Mouse (Mus musculus): ENCODE data around the gene Sema3g. TPM values are rescaled to one million over a fixed set of nuclear protein-coding genes. Genes with fewer than 3 reads are reported as not detected.

Gene Sema3g
- polyA plus RNA-seq, 1 experiment from 2014 or later = 0.21 TPM

DNA sequence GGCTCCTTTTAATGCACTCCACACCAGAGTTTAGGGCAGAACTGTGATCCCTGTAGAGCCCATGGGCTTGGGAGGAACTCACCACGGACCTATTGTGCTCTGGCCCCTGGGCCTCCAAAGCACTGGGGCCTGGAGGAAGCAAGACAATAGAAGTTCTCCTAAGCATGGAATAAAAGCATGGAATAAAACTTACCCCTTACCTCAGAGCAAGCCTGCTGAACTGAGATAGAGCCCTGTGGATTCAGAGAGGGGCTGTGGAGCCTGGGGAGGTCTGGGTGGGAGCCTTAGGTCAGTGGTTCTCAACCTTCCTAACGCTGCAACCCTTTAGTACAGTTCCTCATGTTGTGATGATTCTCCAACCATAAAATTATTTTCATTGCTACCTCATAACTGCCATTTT lies 814 bp upstream of the Sema3g start, which contains the start of gene Nisch:
Gene Nisch (minus strand): TSS at position 101 of the 400 bp plus-strand sequence.
- H3K9me3 ChIP-seq (replicated peaks; ENCODE audit: control insufficient read depth, low read length) = no peaks in the 10 kb centered on the region
- no peak for DNase-seq (ENCODE audit: low spot score)
- H3K27me3 ChIP-seq (ENCODE audit: control insufficient read depth, insufficient read depth, low read length) = no peaks in the 10 kb centered on the region
- no peak for ATAC-seq (replicated peaks; ENCODE audit: insufficient number of reproducible peaks, low FRiP score, low TSS enrichment, low read depth)
- WGBS = 64% methylated on average over 2 of the region's 2 CpGs
- peak within 1 kb of the TSS; percentile 30 for H3K9ac ChIP-seq (replicated peaks; ENCODE audit: low read length)
- no peak within 1 kb of the TSS for H3K4me3 ChIP-seq (ENCODE audit: low read depth, low read length)
- no peak within 1 kb of the TSS for H3K27ac ChIP-seq (replicated peaks; ENCODE audit: low read depth, low read length)
- H3K4me1 ChIP-seq (ENCODE audit: control insufficient read depth, insufficient read depth, low read length) = no peaks in the 10 kb centered on the region
- no peak within 1 kb of the TSS for H3K4me2 ChIP-seq (ENCODE audit: low read depth, low read length)
- H3K36me3 ChIP-seq (replicated peaks; ENCODE audit: control insufficient read depth, insufficient read depth, low read depth, low read length) = no peaks in the 10 kb centered on the region

DNA sequence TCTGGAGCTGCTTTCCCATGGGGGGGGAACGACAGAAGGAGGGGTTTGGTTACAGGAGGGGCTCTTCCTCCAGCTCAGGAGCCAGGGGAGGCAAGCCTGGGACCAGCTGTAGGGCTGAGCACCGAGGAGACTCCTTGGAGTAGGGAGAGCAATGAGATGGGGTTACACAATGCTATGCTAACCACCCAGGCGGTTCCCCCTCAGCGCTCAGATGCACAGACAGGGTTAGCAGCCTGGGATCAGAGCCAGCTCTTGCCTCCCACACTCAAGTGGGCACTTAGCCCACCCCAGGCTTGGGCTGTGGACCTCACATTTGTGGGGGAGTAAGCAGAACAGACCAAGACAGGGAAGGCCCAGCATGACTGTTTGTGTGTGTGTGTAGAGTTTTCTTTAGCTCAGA lies 9.3 kb downstream of the Sema3g start:
- no peak overlapping the region for H3K4me3 ChIP-seq (ENCODE audit: low read depth, low read length)
- ATAC-seq (replicated peaks; ENCODE audit: insufficient number of reproducible peaks, low FRiP score, low TSS enrichment, low read depth) (no peak), DNase-seq (ENCODE audit: low spot score) (no peak)
- no peak overlapping the region for H3K9ac ChIP-seq (replicated peaks; ENCODE audit: low read length)
- 70% methylated on average over 4 of the region's 4 CpGs for WGBS
- H3K27me3 ChIP-seq (ENCODE audit: control insufficient read depth, insufficient read depth, low read length) = no peaks in the 10 kb centered on the region
- no peak overlapping the region for H3K4me2 ChIP-seq (ENCODE audit: low read depth, low read length)
- H3K36me3 ChIP-seq (replicated peaks; ENCODE audit: control insufficient read depth, insufficient read depth, low read depth, low read length) = no peaks in the 10 kb centered on the region
- H3K4me1 ChIP-seq (ENCODE audit: control insufficient read depth, insufficient read depth, low read length) = no peaks in the 10 kb centered on the region
- H3K27ac ChIP-seq (replicated peaks; ENCODE audit: low read depth, low read length) = no peak overlapping the region
- H3K9me3 ChIP-seq (replicated peaks; ENCODE audit: control insufficient read depth, low read length) = no peaks in the 10 kb centered on the region

DNA sequence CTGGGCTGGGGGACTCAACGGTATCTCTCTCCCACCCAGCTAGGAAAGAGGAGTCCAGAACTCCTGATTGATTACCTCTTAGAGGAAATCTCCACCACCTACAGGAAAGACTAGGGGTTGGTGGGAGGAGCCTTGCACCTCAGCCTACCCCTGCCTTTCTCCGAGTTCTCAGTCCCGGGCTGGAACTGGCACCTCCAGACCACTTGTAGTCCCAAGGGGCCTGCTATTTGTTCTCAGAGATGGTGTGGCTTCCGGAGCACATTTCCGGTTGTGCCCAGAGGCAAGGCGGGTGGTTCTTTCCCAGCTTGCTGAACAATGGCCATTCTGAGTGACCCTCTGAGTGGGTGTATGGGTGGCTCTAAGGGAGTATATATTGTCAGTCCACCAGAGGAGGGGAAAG lies 10.6 kb downstream of the Sema3g start:
- H3K9me3 ChIP-seq (replicated peaks; ENCODE audit: control insufficient read depth, low read length) = no peaks in the 10 kb centered on the region
- H3K4me3 ChIP-seq (ENCODE audit: low read depth, low read length) = no peak overlapping the region
- ATAC-seq (replicated peaks; ENCODE audit: insufficient number of reproducible peaks, low FRiP score, low TSS enrichment, low read depth) (no peak), DNase-seq (ENCODE audit: low spot score) (no peak)
- no peaks in the 10 kb centered on the region for H3K4me1 ChIP-seq (ENCODE audit: control insufficient read depth, insufficient read depth, low read length)
- H3K9ac ChIP-seq (replicated peaks; ENCODE audit: low read length) = no peak overlapping the region
- no peaks in the 10 kb centered on the region for H3K36me3 ChIP-seq (replicated peaks; ENCODE audit: control insufficient read depth, insufficient read depth, low read depth, low read length)
- no peaks in the 10 kb centered on the region for H3K27me3 ChIP-seq (ENCODE audit: control insufficient read depth, insufficient read depth, low read length)
- H3K4me2 ChIP-seq (ENCODE audit: low read depth, low read length) = no peak overlapping the region
- no peak overlapping the region for H3K27ac ChIP-seq (replicated peaks; ENCODE audit: low read depth, low read length)
- 54% methylated on average over 6 of the region's 6 CpGs for WGBS

DNA sequence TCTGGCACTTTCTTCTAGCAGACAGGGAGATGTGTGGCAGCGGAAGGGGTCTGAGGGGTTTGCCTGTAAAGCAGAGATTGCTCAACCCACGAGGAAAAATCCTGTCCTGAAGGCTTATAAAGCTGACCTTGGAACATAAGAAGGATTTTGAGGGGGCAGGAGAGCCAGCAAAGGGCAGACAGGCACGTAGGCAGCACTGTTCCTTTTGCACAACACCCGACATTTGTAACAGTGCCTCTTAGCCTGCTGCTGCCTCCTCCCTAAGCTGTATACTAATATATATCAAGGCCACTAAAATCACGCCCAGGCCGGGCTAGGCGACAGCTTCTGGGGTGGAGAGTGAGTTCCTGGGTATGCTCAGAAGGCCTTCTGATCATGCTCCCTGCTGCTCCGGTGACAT lies 12.8 kb downstream of the Sema3g start:
- Histone ChIP-seq H3K4me3 (ENCODE audit: low read depth, low read length) (no peak overlapping the region), H3K27ac (replicated peaks; ENCODE audit: low read depth, low read length) (no peak overlapping the region), H3K36me3 (replicated peaks; ENCODE audit: control insufficient read depth, insufficient read depth, low read depth, low read length) (no peaks in the 10 kb centered on the region), H3K9me3 (replicated peaks; ENCODE audit: control insufficient read depth, low read length) (no peaks in the 10 kb centered on the region), H3K9ac (replicated peaks; ENCODE audit: low read length) (no peak overlapping the region), H3K27me3 (ENCODE audit: control insufficient read depth, insufficient read depth, low read length) (no peaks in the 10 kb centered on the region), H3K4me1 (ENCODE audit: control insufficient read depth, insufficient read depth, low read length) (no peaks in the 10 kb centered on the region), H3K4me2 (ENCODE audit: low read depth, low read length) (no peak overlapping the region)
- WGBS = 64% methylated on average over 8 of the region's 8 CpGs
- DNase-seq (ENCODE audit: low spot score) = no peak
- no peak for ATAC-seq (replicated peaks; ENCODE audit: insufficient number of reproducible peaks, low FRiP score, low TSS enrichment, low read depth)

DNA sequence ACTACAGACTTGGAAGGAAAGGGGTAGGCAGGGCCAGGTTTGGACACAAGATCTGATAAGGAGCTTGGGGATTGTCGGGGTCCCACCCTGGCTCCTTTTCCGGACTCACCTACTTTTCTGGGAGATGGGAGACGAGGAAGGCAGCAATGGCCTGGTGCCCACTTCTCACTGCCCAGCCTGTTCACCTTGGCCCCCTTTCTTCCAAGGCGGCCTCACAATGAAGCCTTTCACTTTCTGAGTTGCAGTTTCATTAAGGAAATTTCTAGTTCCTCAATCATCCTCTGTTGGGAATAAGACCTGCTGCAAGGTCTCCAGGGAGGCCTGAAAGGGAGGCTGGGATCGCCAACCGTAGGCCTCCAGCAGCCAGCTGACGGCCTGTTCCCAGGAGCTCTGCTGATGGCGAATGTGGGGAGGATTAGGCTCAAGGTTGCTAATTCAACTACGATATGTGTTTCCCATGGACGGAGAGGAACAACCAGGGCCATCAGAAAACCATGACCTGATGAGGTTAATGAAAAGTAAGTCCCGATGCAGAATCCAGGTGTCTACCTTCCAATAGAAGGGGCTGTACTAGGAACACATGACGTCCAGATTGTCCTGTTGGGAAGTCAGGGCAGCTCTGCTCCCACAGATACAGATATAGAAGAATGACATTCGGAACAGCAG lies 14.9 kb downstream of the Sema3g start:
- H3K4me2 ChIP-seq (ENCODE audit: low read depth, low read length) = no peak overlapping the region
- H3K9ac ChIP-seq (replicated peaks; ENCODE audit: low read length) = no peak overlapping the region
- no peak overlapping the region for H3K4me3 ChIP-seq (ENCODE audit: low read depth, low read length)
- ATAC-seq (replicated peaks; ENCODE audit: insufficient number of reproducible peaks, low FRiP score, low TSS enrichment, low read depth) = no peak
- 82% methylated on average over 13 of the region's 13 CpGs for WGBS
- no peaks in the 10 kb centered on the region for H3K4me1 ChIP-seq (ENCODE audit: control insufficient read depth, insufficient read depth, low read length)
- H3K27me3 ChIP-seq (ENCODE audit: control insufficient read depth, insufficient read depth, low read length) = no peaks in the 10 kb centered on the region
- no peak overlapping the region for H3K27ac ChIP-seq (replicated peaks; ENCODE audit: low read depth, low read length)
- H3K36me3 ChIP-seq (replicated peaks; ENCODE audit: control insufficient read depth, insufficient read depth, low read depth, low read length) = no peaks in the 10 kb centered on the region
- no peaks in the 10 kb centered on the region for H3K9me3 ChIP-seq (replicated peaks; ENCODE audit: control insufficient read depth, low read length)
- DNase-seq (ENCODE audit: low spot score) = no peak

DNA sequence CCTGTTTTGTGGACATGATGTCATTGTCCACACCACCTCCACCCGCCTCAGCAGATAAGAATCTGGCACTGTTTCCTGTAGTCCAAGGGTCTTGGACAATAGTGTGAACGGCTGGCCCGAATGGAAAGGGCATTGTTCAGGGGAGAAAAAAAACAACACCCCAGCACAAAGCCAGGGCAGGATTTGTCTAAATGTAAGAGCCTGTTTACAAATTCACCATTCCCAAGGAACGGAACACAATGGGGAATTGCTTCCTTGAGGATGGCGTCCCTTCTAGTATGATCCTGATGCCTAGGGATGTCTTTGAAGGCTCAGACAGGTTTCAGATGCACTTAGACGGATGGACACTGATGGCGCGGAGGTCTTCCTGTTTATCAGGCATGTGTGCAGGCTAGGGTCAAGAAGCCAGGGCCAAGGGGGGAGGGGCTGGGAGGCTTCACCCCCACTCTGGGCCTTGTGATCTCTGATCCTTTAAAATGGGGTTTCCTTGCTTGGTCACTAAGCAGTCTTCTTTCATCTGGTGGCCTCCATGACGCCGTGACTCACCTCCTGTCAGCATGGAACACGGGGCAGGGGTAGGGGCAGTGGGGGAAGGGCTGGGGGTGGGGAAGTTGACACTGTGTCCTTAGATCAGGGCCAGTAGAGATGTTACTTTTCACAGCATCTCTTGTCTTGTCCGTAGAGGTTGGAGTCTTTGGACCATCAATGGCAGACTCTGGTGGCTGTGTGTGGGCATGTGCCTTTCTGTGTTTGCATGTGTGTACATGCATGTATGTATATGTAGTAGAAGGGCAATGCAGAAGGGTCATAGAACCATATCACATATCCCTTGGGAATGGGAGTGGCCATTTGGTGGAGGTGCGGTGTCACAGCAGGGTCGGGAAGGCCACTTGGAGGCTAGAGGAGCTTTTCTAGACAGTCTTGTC lies 15.7 kb downstream of the Sema3g start:
- ATAC-seq (replicated peaks; ENCODE audit: insufficient number of reproducible peaks, low FRiP score, low TSS enrichment, low read depth) (no peak), DNase-seq (ENCODE audit: low spot score) (no peak)
- Histone ChIP-seq H3K4me1 (ENCODE audit: control insufficient read depth, insufficient read depth, low read length) (no peaks in the 10 kb centered on the region), H3K4me2 (ENCODE audit: low read depth, low read length) (no peak overlapping the region), H3K9me3 (replicated peaks; ENCODE audit: control insufficient read depth, low read length) (no peaks in the 10 kb centered on the region), H3K27me3 (ENCODE audit: control insufficient read depth, insufficient read depth, low read length) (no peaks in the 10 kb centered on the region), H3K27ac (replicated peaks; ENCODE audit: low read depth, low read length) (no peak overlapping the region), H3K36me3 (replicated peaks; ENCODE audit: control insufficient read depth, insufficient read depth, low read depth, low read length) (no peaks in the 10 kb centered on the region), H3K4me3 (ENCODE audit: low read depth, low read length) (no peak overlapping the region), H3K9ac (replicated peaks; ENCODE audit: low read length) (no peak overlapping the region)
- 83% methylated on average over 14 of the region's 14 CpGs for WGBS

DNA sequence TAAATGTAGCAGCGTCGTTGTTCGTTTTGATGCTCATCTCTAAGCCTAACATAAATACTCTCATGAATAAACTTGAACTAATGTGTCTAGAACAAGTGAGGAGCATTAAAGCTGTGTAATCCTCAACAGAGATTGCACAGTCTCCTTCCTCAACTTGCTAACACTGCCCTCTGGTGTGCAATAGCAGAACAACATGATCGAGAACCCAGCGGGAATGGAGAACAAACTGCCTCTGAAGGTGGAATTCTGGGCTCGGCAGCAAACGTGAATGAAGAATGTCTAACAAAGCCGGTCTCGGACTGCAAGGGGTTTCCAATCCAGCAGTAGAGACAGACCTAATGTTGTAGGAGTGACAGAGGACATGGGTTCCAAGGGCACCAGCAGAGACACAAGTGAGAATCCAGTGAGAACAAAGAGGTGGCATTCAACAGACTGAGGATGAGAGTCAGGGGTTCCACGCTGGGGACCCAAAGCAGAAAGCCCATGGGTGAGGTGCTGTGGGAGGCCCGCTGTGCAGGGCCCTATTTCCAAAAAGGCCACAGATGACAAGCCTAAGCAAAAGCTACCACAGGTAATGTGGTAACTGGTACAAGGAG lies 16.4 kb downstream of the Sema3g start:
- DNase-seq (ENCODE audit: low spot score) (peak; percentile 90), ATAC-seq (replicated peaks; ENCODE audit: insufficient number of reproducible peaks, low FRiP score, low TSS enrichment, low read depth) (0 out of 2 replicates have a peak, but pooled peaks have one; percentile 60)
- Histone ChIP-seq H3K4me2 (ENCODE audit: low read depth, low read length) (no peak overlapping the region), H3K9me3 (replicated peaks; ENCODE audit: control insufficient read depth, low read length) (no peaks in the 10 kb centered on the region), H3K9ac (replicated peaks; ENCODE audit: low read length) (peak overlapping the region; percentile 19; the same call in 1 of the 2 replicates), H3K36me3 (replicated peaks; ENCODE audit: control insufficient read depth, insufficient read depth, low read depth, low read length) (no peaks in the 10 kb centered on the region), H3K4me1 (ENCODE audit: control insufficient read depth, insufficient read depth, low read length) (no peaks in the 10 kb centered on the region), H3K27ac (replicated peaks; ENCODE audit: low read depth, low read length) (no peak overlapping the region), H3K4me3 (ENCODE audit: low read depth, low read length) (no peak overlapping the region), H3K27me3 (ENCODE audit: control insufficient read depth, insufficient read depth, low read length) (no peaks in the 10 kb centered on the region)
- 23% methylated on average over 11 of the region's 11 CpGs for WGBS

Measured in embryonic facial prominence, embryonic 11.5 days (tissue).